Mouse (Mus musculus): ENCODE data around the gene Slc8a1.

Gene Slc8a1

DNA sequence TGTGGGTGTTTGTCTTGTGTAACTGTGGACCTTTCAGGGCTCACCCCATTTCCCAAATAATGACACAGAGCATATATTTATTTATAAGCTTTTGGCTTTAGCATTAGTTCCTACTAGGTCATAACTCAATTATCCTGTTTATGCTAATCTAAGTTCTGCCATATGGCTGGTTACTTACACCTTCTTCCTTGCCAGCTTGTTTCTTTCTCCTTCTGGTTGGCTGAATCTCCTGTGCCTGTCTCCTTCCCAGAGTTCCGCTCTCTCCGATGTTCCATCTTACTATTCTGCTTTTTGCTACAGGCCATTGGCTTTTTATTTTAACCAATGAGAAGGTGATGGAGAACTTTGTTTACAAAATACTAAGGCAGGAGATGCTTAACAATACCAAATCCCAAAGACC is 374.8 kb downstream of the Slc8a1 start:
- DNase-seq (ENCODE audit: low read depth, low spot score), result no peak

- no peak for DNase-seq (ENCODE audit: low read depth, low spot score)
These were observed 377.6 kb downstream of the Slc8a1 start for GRCm38 (mm10) chr17:81360571-81360970.

DNA sequence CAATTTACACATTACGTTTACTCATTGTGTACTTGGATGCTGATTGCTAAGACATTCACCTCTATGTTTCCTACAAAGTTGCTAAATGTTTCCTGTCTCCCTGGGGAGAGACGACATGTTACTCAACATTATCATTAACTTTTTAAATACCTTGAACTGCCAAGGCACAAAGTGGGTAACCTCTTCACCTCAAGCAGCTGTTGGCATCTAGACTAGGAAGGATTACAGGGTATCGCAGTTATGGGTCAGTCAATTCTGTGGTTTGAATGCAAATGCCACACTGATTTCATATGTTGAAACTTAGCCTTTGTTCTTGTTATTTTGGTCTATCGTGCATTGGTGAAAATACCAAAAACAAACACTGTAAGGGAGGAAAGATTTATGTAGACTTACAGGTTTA is 378.1 kb downstream of the Slc8a1 start:
- no peak for DNase-seq (ENCODE audit: low read depth, low spot score)

- DNase-seq (ENCODE audit: low read depth, low spot score), result no peak
These were observed 402.0 kb downstream of the Slc8a1 start for GRCm38 (mm10) chr17:81336024-81336754.

DNA sequence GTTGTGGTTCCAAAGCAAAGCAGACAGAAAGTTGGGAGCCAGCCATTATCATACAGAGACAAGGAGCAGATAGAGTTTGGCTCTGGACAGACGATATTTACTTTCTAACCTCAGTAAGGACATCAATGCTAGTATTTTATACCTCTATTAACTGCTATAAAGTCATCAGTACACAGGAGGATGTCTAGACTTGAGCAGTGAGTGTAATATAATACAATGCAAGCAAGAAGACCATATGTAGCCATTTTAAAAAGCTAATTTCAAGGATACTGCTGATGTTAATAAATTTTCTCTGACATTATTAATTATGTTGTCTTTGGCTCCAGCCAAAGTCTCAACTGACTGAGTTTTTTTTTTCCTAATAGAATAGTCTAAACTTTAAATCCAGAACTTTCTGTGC is 402.7 kb downstream of the Slc8a1 start:
- DNase-seq (ENCODE audit: low read depth, low spot score), result no peak
